ENCODE assay signal across 22 mouse cellular contexts in the genomic region with DNA sequence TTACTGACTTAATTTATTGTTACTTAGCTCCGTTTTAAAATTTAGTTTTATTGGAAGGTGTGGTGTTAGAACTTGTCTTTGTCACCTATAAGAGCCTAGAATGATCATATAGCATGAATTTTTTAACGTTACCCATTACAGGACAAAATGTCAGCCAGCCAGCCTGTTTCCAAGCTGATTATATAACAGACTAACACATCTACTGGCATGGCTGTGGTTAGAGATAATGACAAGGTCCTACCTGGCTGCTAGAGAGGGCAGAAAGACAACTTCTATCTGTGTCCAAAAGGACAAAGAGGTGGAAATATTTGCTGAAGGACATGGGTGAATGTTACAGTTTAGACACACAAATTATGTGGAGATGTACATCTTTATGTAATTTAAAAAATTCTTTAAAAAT.
"Had no signal": no experiment of that assay in that cellular context is flagged by ENCODE, and none has a peak within 500 bp of the region (broad histone marks: within the 10 kb centered on the region; RNA-seq: fewer than 3 reads in every experiment).

No protein-coding gene starts in this region.

- H3K4me3 ChIP-seq: layer of hippocampus, adult 2 months; left cerebral cortex, adult 2 months; lung, embryonic 15.5 days; midbrain, embryonic 12.5 days; midbrain, embryonic 15.5 days; neural tube, embryonic 12.5 days; neural tube, embryonic 15.5 days had no signal

- H3K27ac ChIP-seq: kidney, postnatal 0 days; layer of hippocampus, adult 2 months; left cerebral cortex, adult 2 months; lung, embryonic 15.5 days; midbrain, embryonic 12.5 days; midbrain, embryonic 15.5 days; neural tube, embryonic 12.5 days; neural tube, embryonic 15.5 days; stomach, postnatal 0 days had no signal

- H3K9me3 ChIP-seq: lung, embryonic 15.5 days; midbrain, embryonic 12.5 days; midbrain, embryonic 15.5 days; neural tube, embryonic 12.5 days; neural tube, embryonic 15.5 days had no signal

- ATAC-seq: intestine, postnatal 0 days; midbrain, embryonic 15.5 days had no signal

- H3K4me1 ChIP-seq: lung, embryonic 15.5 days; midbrain, embryonic 12.5 days; midbrain, embryonic 15.5 days; neural tube, embryonic 12.5 days; neural tube, embryonic 15.5 days had no signal

- DNase-seq: kidney, adult 2 months; kidney, postnatal 25 days; layer of hippocampus, adult 9-11 months; lung, adult 18-20 months; lung, postnatal 10 days; lung, postnatal 36 days; right cerebral cortex, adult 18-20 months; right cerebral cortex, postnatal 14 days; right cerebral cortex, postnatal 4 days; thymus, adult 2 months; thymus, postnatal 14 days; thymus, postnatal 4 days had no signal

- H3K4me2 ChIP-seq: lung, embryonic 15.5 days; midbrain, embryonic 12.5 days; midbrain, embryonic 15.5 days; neural tube, embryonic 12.5 days; neural tube, embryonic 15.5 days had no signal

- H3K27me3 ChIP-seq: lung, embryonic 15.5 days; midbrain, embryonic 12.5 days; midbrain, embryonic 15.5 days; neural tube, embryonic 12.5 days; neural tube, embryonic 15.5 days had no signal

- H3K9ac ChIP-seq: lung, embryonic 15.5 days; midbrain, embryonic 12.5 days; midbrain, embryonic 15.5 days; neural tube, embryonic 12.5 days; neural tube, embryonic 15.5 days had no signal

- H3K36me3 ChIP-seq: lung, embryonic 15.5 days; midbrain, embryonic 12.5 days; midbrain, embryonic 15.5 days; neural tube, embryonic 12.5 days; neural tube, embryonic 15.5 days had no signal
